Mouse (Mus musculus) testis, adult 2 months (tissue): ENCODE measurements around the gene Zyg11a.

Experiments used
- CTCF ChIP-seq: fragments of 200-500 bp; IDR thresholded peaks from 2 replicates; pipeline ENCODE4 v1.5.1; 2012; ENCODE audit warnings: low read depth, mild to moderate bottlenecking, inconsistent platforms, low read length, moderate library complexity; ENCODE audit not compliant: control insufficient read depth, insufficient read depth, insufficient replicate concordance
- POLR2A ChIP-seq: fragments of 200-500 bp; IDR thresholded peaks from 2 replicates; pipeline ENCODE4 v1.6.1; 2012; ENCODE audit warnings: low read depth, mild to moderate bottlenecking, inconsistent platforms, low read length, moderate library complexity; ENCODE audit not compliant: control insufficient read depth

- TF ChIP-seq POLR2A, result no peak
- TF ChIP-seq CTCF, result no peak
These were observed 52.5 kb downstream of the Zyg11a start, which contains the start of gene Echdc2 for GRCm38 (mm10) chr4:108165152-108165895.
